Mouse (Mus musculus): Measurements from ENCODE around the gene Ins2. TPM values are rescaled to one million over a fixed set of nuclear protein-coding genes. Genes with fewer than 3 reads are reported as not detected.

Ins2 gene
- polyA plus RNA-seq, 1 experiment from 2014 or later: 1.7 TPM

- Histone ChIP-seq H3K4me1 (replicated peaks; ENCODE audit: control insufficient read depth, insufficient read depth) (no peaks in the 10 kb centered on the region), H3K27me3 (ENCODE audit: control insufficient read depth, insufficient read depth, low read length) (no peaks in the 10 kb centered on the region), H3K4me2 (replicated peaks; ENCODE audit: low read depth) (no peak overlapping the region), H3K36me3 (ENCODE audit: control insufficient read depth, insufficient read depth, low read length) (no peaks in the 10 kb centered on the region; the same call in 1 of the 2 replicates), H3K9ac (ENCODE audit: low read length) (no peak overlapping the region), H3K9me3 (ENCODE audit: control insufficient read depth, low read length) (peaks cover 7% of the 10 kb centered on the region), H3K27ac (replicated peaks) (no peak overlapping the region), H3K4me3 (ENCODE audit: low read depth, low read length) (no peak overlapping the region)
- no peak for DNase-seq (ENCODE audit: low spot score)
- ATAC-seq (ENCODE audit: low FRiP score, low TSS enrichment): no peak
- TF ChIP-seq CTCF (IDR thresholded peaks at IDR 0.05; ENCODE audit: low read depth): no peak
- no peak for TF ChIP-seq EP300 (optimal IDR thresholded peaks at IDR 0.05)
- WGBS: 59% methylated on average over 6 of the region's 6 CpGs
Observed at GRCm38 (mm10) chr7:142675141-142675540, 68.0 kb downstream of the Ins2 start.

GRCm38 (mm10) chr7:142672120-142672519 is 71.1 kb downstream of the Ins2 start:
- TF ChIP-seq EP300 (optimal IDR thresholded peaks at IDR 0.05) (no peak), CTCF (IDR thresholded peaks at IDR 0.05; ENCODE audit: low read depth) (peak; percentile 93)
- H3K4me3 ChIP-seq (ENCODE audit: low read depth, low read length): no peak overlapping the region
- DNase-seq (ENCODE audit: low spot score) (peak; percentile 67), ATAC-seq (ENCODE audit: low FRiP score, low TSS enrichment) (0 out of 2 replicates have a peak, but pooled peaks have one; percentile 16)
- no peaks in the 10 kb centered on the region for H3K27me3 ChIP-seq (ENCODE audit: control insufficient read depth, insufficient read depth, low read length)
- 19% methylated on average over 4 of the region's 4 CpGs for WGBS
- no peaks in the 10 kb centered on the region for H3K4me1 ChIP-seq (replicated peaks; ENCODE audit: control insufficient read depth, insufficient read depth)
- no peak overlapping the region for H3K27ac ChIP-seq (replicated peaks)
- no peak overlapping the region for H3K9ac ChIP-seq (ENCODE audit: low read length)
- peaks cover 13% of the 10 kb centered on the region for H3K9me3 ChIP-seq (ENCODE audit: control insufficient read depth, low read length)
- no peaks in the 10 kb centered on the region for H3K36me3 ChIP-seq (ENCODE audit: control insufficient read depth, insufficient read depth, low read length)
- H3K4me2 ChIP-seq (replicated peaks; ENCODE audit: low read depth): no peak overlapping the region

GRCm38 (mm10) chr7:142671067-142671466 is 72.1 kb downstream of the Ins2 start:
- Histone ChIP-seq H3K4me1 (replicated peaks; ENCODE audit: control insufficient read depth, insufficient read depth) (no peaks in the 10 kb centered on the region), H3K4me2 (replicated peaks; ENCODE audit: low read depth) (no peak overlapping the region), H3K9ac (ENCODE audit: low read length) (no peak overlapping the region), H3K27ac (replicated peaks) (no peak overlapping the region), H3K27me3 (ENCODE audit: control insufficient read depth, insufficient read depth, low read length) (no peaks in the 10 kb centered on the region), H3K36me3 (ENCODE audit: control insufficient read depth, insufficient read depth, low read length) (no peaks in the 10 kb centered on the region), H3K9me3 (ENCODE audit: control insufficient read depth, low read length) (peaks cover 13% of the 10 kb centered on the region), H3K4me3 (ENCODE audit: low read depth, low read length) (no peak overlapping the region)
- no peak for ATAC-seq (ENCODE audit: low FRiP score, low TSS enrichment)
- DNase-seq (ENCODE audit: low spot score): no peak
- TF ChIP-seq EP300 (optimal IDR thresholded peaks at IDR 0.05) (no peak), CTCF (IDR thresholded peaks at IDR 0.05; ENCODE audit: low read depth) (peak; percentile 27)
- 100% methylated on average over 1 of the region's 1 CpGs for WGBS

- no peak within 1 kb of the TSS for H3K4me2 ChIP-seq (replicated peaks; ENCODE audit: low read depth)
- no peak for DNase-seq (ENCODE audit: low spot score)
- no peak within 1 kb of the TSS for H3K9ac ChIP-seq (ENCODE audit: low read length)
- TF ChIP-seq EP300 (optimal IDR thresholded peaks at IDR 0.05): no peak
- 84% methylated on average over 23 of the region's 23 CpGs for WGBS
- peaks cover 13% of the 10 kb centered on the region for H3K9me3 ChIP-seq (ENCODE audit: control insufficient read depth, low read length)
- peaks cover 8% of the 10 kb centered on the region; the same call in 1 of the 2 replicates for H3K27me3 ChIP-seq (ENCODE audit: control insufficient read depth, insufficient read depth, low read length)
- ATAC-seq (ENCODE audit: low FRiP score, low TSS enrichment): no peak
- no peak within 1 kb of the TSS for H3K4me3 ChIP-seq (ENCODE audit: low read depth, low read length)
- no peaks in the 10 kb centered on the region for H3K36me3 ChIP-seq (ENCODE audit: control insufficient read depth, insufficient read depth, low read length)
- no peaks in the 10 kb centered on the region for H3K4me1 ChIP-seq (replicated peaks; ENCODE audit: control insufficient read depth, insufficient read depth)
- H3K27ac ChIP-seq (replicated peaks): no peak within 1 kb of the TSS
Observed at GRCm38 (mm10) chr7:142669751-142670625, 73.2 kb downstream of the Ins2 start, which contains the start of gene Gm49394. Gm49394 (minus strand) TSS chr7:142669942.

GRCm38 (mm10) chr7:142668328-142668727 is 74.9 kb downstream of the Ins2 start:
- no peak for ATAC-seq (ENCODE audit: low FRiP score, low TSS enrichment)
- 100% methylated on average over 1 of the region's 1 CpGs for WGBS
- TF ChIP-seq EP300 (optimal IDR thresholded peaks at IDR 0.05): no peak
- TF ChIP-seq CTCF (IDR thresholded peaks at IDR 0.05; ENCODE audit: low read depth): no peak
- no peak overlapping the region for H3K27ac ChIP-seq (replicated peaks)
- no peak overlapping the region for H3K9ac ChIP-seq (ENCODE audit: low read length)
- peaks cover 13% of the 10 kb centered on the region for H3K9me3 ChIP-seq (ENCODE audit: control insufficient read depth, low read length)
- DNase-seq (ENCODE audit: low spot score): no peak
- no peaks in the 10 kb centered on the region for H3K36me3 ChIP-seq (ENCODE audit: control insufficient read depth, insufficient read depth, low read length)
- no peaks in the 10 kb centered on the region for H3K4me1 ChIP-seq (replicated peaks; ENCODE audit: control insufficient read depth, insufficient read depth)
- no peak overlapping the region for H3K4me3 ChIP-seq (ENCODE audit: low read depth, low read length)
- H3K27me3 ChIP-seq (ENCODE audit: control insufficient read depth, insufficient read depth, low read length): peaks cover 13% of the 10 kb centered on the region; the same call in 1 of the 2 replicates
- no peak overlapping the region for H3K4me2 ChIP-seq (replicated peaks; ENCODE audit: low read depth)

GRCm38 (mm10) chr7:142667521-142667920 is 75.7 kb downstream of the Ins2 start:
- peaks cover 13% of the 10 kb centered on the region; the same call in 1 of the 2 replicates for H3K27me3 ChIP-seq (ENCODE audit: control insufficient read depth, insufficient read depth, low read length)
- WGBS: 94% methylated on average over 18 of the region's 18 CpGs
- no peak overlapping the region for H3K4me2 ChIP-seq (replicated peaks; ENCODE audit: low read depth)
- peaks cover 13% of the 10 kb centered on the region for H3K9me3 ChIP-seq (ENCODE audit: control insufficient read depth, low read length)
- H3K4me1 ChIP-seq (replicated peaks; ENCODE audit: control insufficient read depth, insufficient read depth): no peaks in the 10 kb centered on the region
- H3K4me3 ChIP-seq (ENCODE audit: low read depth, low read length): no peak overlapping the region
- TF ChIP-seq EP300 (optimal IDR thresholded peaks at IDR 0.05): no peak
- no peak for TF ChIP-seq CTCF (IDR thresholded peaks at IDR 0.05; ENCODE audit: low read depth)
- no peak overlapping the region for H3K9ac ChIP-seq (ENCODE audit: low read length)
- DNase-seq (ENCODE audit: low spot score): no peak
- no peak overlapping the region for H3K27ac ChIP-seq (replicated peaks)
- ATAC-seq (ENCODE audit: low FRiP score, low TSS enrichment): no peak
- no peaks in the 10 kb centered on the region for H3K36me3 ChIP-seq (ENCODE audit: control insufficient read depth, insufficient read depth, low read length)

Measured in stomach, postnatal 0 days (tissue).